Mouse (Mus musculus): Measurements from ENCODE around the gene Rbm20. TPM values are rescaled to one million over a fixed set of nuclear protein-coding genes. Genes with fewer than 3 reads are reported as not detected.

Rbm20 gene
- total and polyA plus RNA-seq, 2 experiments from 2014 or later, result 0.86 to 1.9 TPM

DNA sequence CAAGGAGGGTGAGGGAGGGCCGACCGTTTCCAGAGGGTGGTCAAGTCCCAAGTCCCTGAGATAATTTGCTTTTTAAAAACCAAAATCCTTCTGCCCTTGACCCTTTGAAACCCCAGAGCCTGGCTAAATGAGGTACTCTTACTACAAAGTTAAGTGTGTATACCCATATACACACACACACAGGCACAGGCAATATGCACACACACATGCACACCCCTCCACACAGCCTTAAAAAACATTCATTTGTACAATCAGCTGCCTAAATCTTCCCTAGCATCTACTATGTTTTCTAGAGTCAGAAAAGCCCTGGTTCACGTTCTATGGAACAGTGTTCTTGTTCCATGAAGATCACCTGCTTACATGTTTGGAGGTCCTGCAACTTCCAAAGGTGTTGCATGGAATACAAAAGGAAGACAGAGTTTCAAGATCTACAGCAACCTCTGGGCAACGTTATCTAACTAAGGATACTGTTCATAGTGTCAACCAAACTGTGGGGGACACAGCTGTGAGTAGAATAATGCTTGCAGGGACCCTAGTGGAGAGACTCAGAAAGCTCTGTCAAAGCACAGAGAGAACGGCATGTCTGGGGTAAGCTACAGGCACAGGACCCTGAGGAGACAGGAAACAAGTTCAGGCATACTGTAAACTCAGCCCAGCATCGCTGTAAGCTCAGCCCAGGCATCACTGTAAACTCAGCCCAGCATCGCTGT is 97.7 kb downstream of the Rbm20 start:
- TF ChIP-seq CTCF (IDR thresholded peaks at IDR 0.05; ENCODE audit: low read depth), result no peak
- Histone ChIP-seq H3K36me3 (ENCODE audit: insufficient read depth, low read length) (no peaks in the 10 kb centered on the region), H3K27ac (no peak overlapping the region), H3K9ac (replicated peaks; ENCODE audit: low read length) (no peak overlapping the region), H3K4me2 (ENCODE audit: low read depth, low read length) (no peak overlapping the region), H3K9me3 (ENCODE audit: low read length) (no peaks in the 10 kb centered on the region), H3K27me3 (ENCODE audit: insufficient read depth, low read length) (no peaks in the 10 kb centered on the region), H3K4me3 (ENCODE audit: low read length) (no peak overlapping the region), H3K4me1 (ENCODE audit: insufficient read depth, low read length) (no peaks in the 10 kb centered on the region)
- 44% methylated on average over 6 of the region's 7 CpGs for whole genome bisulfite sequencing
- ATAC-seq (no peak), DNase-seq (ENCODE audit: low spot score) (no peak)

DNA sequence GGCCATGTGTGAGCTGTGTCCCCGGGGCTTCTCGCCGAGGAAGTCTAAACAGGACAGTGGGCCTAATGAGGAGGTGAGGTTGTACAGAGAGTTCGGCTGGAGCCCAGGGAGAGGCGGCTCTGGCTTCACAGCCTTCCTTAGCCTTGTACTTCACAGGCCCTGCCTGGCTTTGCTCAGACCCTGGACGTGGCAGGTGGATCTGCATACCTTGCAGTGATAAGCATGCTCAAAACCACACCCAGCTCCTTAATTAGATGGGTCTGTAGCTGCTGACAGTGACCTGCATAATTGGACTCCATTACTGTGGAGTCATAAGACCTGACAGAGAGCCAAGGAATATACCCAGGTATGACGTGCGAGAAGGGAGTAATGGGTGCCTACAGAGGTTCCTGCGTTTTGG is 102.3 kb downstream of the Rbm20 start:
- ATAC-seq (no peak), DNase-seq (ENCODE audit: low spot score) (no peak)
- Histone ChIP-seq H3K4me3 (ENCODE audit: low read length) (no peak overlapping the region), H3K9me3 (ENCODE audit: low read length) (no peaks in the 10 kb centered on the region), H3K4me2 (ENCODE audit: low read depth, low read length) (no peak overlapping the region), H3K27ac (no peak overlapping the region), H3K4me1 (ENCODE audit: insufficient read depth, low read length) (no peaks in the 10 kb centered on the region), H3K27me3 (ENCODE audit: insufficient read depth, low read length) (no peaks in the 10 kb centered on the region), H3K9ac (replicated peaks; ENCODE audit: low read length) (no peak overlapping the region), H3K36me3 (ENCODE audit: insufficient read depth, low read length) (no peaks in the 10 kb centered on the region)
- TF ChIP-seq CTCF (IDR thresholded peaks at IDR 0.05; ENCODE audit: low read depth), result no peak
- WGBS, result 86% methylated on average over 9 of the region's 9 CpGs

GRCm38 (mm10) chr19:53779818-53780217 is 102.7 kb downstream of the Rbm20 start:
- DNase-seq (ENCODE audit: low spot score), result no peak
- Histone ChIP-seq H3K27ac (no peak overlapping the region), H3K9ac (replicated peaks; ENCODE audit: low read length) (no peak overlapping the region), H3K36me3 (ENCODE audit: insufficient read depth, low read length) (no peaks in the 10 kb centered on the region), H3K4me2 (ENCODE audit: low read depth, low read length) (no peak overlapping the region), H3K4me1 (ENCODE audit: insufficient read depth, low read length) (no peaks in the 10 kb centered on the region), H3K4me3 (ENCODE audit: low read length) (no peak overlapping the region), H3K9me3 (ENCODE audit: low read length) (no peaks in the 10 kb centered on the region), H3K27me3 (ENCODE audit: insufficient read depth, low read length) (no peaks in the 10 kb centered on the region)
- ATAC-seq, result no peak
- WGBS, result 95% methylated on average over 4 of the region's 4 CpGs
- TF ChIP-seq CTCF (IDR thresholded peaks at IDR 0.05; ENCODE audit: low read depth), result no peak

DNA sequence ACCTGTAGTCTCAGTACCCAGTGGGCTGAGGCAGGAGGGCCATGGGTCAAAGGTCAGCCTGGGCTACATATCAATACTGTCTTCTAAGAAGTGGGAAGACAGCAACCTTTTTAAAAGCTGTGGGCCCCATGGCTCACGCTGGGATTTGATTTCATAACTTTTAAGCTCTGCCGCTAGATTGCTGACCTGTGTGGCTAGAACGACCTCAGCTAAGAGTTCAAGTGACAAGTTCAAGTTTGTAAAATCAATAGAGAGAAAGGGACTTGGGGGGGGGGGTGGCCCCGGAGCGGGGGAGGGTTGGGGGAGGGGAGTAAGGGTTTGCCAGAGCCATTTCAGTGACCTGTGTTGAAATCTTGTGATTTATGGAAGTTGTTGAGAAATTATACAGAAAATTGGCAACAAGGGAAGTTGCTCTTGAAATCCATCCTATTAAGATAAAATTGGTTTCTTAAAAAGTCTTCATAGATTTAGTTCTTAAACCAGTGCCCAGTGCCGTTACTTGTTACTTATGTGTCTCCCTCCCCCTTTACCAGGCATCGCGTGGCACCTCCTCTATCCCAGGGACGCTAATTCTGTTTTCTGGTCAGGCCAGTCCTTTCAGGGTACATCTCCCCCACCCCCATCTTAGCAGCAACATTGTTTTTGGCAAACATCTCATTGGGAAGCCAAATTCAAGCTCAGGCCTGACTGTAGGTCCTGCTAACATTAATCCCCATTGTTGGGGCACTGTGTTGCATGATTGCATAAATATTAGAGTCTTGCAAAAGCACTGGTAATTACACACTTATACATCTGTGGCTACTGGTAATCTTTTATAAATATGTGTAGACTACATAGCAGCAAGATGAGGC is 103.9 kb downstream of the Rbm20 start:
- Histone ChIP-seq H3K9me3 (ENCODE audit: low read length) (no peaks in the 10 kb centered on the region), H3K4me2 (ENCODE audit: low read depth, low read length) (no peak overlapping the region), H3K27ac (no peak overlapping the region), H3K36me3 (ENCODE audit: insufficient read depth, low read length) (no peaks in the 10 kb centered on the region), H3K4me3 (ENCODE audit: low read length) (no peak overlapping the region), H3K4me1 (ENCODE audit: insufficient read depth, low read length) (no peaks in the 10 kb centered on the region), H3K27me3 (ENCODE audit: insufficient read depth, low read length) (no peaks in the 10 kb centered on the region), H3K9ac (replicated peaks; ENCODE audit: low read length) (no peak overlapping the region)
- 79% methylated on average over 9 of the region's 9 CpGs for whole genome bisulfite sequencing
- DNase-seq (ENCODE audit: low spot score) (no peak), ATAC-seq (no peak)
- no peak for TF ChIP-seq CTCF (IDR thresholded peaks at IDR 0.05; ENCODE audit: low read depth)

DNA sequence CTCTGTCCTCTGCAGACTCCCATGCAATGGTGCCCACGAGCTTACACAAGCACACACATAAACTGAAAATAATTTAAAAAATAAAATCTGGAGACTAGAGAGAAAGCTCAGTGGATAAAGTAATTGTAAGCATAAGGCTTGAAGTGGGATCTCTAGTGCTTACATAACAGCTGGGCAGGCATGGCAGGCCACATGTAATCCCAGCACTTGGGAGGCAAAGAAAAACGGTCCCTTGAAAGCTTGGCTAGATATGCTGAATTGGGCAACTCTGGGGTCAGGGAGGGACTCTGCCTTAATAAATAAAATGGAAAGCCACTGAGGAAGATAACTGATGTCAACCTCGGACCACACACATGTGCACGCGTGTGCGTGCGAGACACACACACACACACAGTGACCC is 104.7 kb downstream of the Rbm20 start:
- no peaks in the 10 kb centered on the region for H3K4me1 ChIP-seq (ENCODE audit: insufficient read depth, low read length)
- WGBS, result 90% methylated on average over 7 of the region's 7 CpGs
- no peaks in the 10 kb centered on the region for H3K9me3 ChIP-seq (ENCODE audit: low read length)
- H3K4me3 ChIP-seq (ENCODE audit: low read length), result no peak overlapping the region
- H3K4me2 ChIP-seq (ENCODE audit: low read depth, low read length), result no peak overlapping the region
- no peaks in the 10 kb centered on the region for H3K36me3 ChIP-seq (ENCODE audit: insufficient read depth, low read length)
- no peak overlapping the region for H3K27ac ChIP-seq
- no peak for DNase-seq (ENCODE audit: low spot score)
- H3K27me3 ChIP-seq (ENCODE audit: insufficient read depth, low read length), result no peaks in the 10 kb centered on the region
- TF ChIP-seq CTCF (IDR thresholded peaks at IDR 0.05; ENCODE audit: low read depth), result no peak
- ATAC-seq, result no peak
- H3K9ac ChIP-seq (replicated peaks; ENCODE audit: low read length), result no peak overlapping the region

DNA sequence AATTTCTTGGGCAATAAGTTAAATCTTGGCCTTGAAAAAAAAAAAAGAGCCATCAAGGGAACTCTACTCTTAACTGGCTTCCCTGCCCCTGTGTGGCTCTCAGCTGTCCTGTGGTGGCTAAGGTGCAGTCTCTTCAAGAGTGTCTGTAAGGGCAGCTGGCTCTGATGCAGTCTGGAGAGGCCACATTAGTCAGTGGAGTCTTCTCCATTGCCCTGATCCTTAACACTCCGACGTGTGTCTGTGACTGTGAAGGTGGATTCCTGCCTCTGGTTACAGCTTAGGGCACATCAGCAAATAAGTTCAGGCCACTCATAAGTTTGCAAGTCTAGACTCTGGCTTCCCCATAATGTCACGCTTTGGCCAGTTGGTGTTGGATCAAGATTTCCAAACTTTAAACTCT is 108.2 kb downstream of the Rbm20 start:
- 91% methylated on average over 3 of the region's 3 CpGs for WGBS
- ATAC-seq (no peak), DNase-seq (ENCODE audit: low spot score) (no peak)

More for the DNA sequence above, 108.2 kb downstream of the Rbm20 start:
- no peak overlapping the region for H3K4me3 ChIP-seq (ENCODE audit: low read length)
- H3K4me1 ChIP-seq (ENCODE audit: insufficient read depth, low read length), result no peaks in the 10 kb centered on the region
- H3K27ac ChIP-seq, result no peak overlapping the region
- no peak overlapping the region for H3K9ac ChIP-seq (replicated peaks; ENCODE audit: low read length)
- no peaks in the 10 kb centered on the region for H3K27me3 ChIP-seq (ENCODE audit: insufficient read depth, low read length)
- no peak for TF ChIP-seq CTCF (IDR thresholded peaks at IDR 0.05; ENCODE audit: low read depth)
- H3K4me2 ChIP-seq (ENCODE audit: low read depth, low read length), result no peak overlapping the region
- H3K36me3 ChIP-seq (ENCODE audit: insufficient read depth, low read length), result no peaks in the 10 kb centered on the region
- H3K9me3 ChIP-seq (ENCODE audit: low read length), result no peaks in the 10 kb centered on the region
